Mouse (Mus musculus) midbrain, embryonic 16.5 days (tissue): ENCODE data around the gene Ash1l. TPM values are rescaled to one million over a fixed set of nuclear protein-coding genes. Genes with fewer than 3 reads are reported as not detected.

Source experiments
- ATAC-seq: fragments of 200-750 bp; cut with Nextera tagmentation; 2 replicates; pipeline ENCODE4 v1.8.0; 2017; ENCODE audit warnings: moderate TSS enrichment
- H3K27ac ChIP-seq: fragments of 300-500 bp; sonication (generic); 2 replicates; pipeline ENCODE4 v1.5.1; 2014; ENCODE audit warnings: mild to moderate bottlenecking, low read length, mixed read lengths
- H3K27me3 ChIP-seq: fragments of 300-500 bp; sonication (generic); 2 replicates; pipeline ENCODE4 v1.6.1; 2014; ENCODE audit warnings: low read depth, low read length, mixed read lengths; ENCODE audit not compliant: control insufficient read depth, insufficient read depth
- H3K36me3 ChIP-seq: fragments of 300-500 bp; sonication (generic); 2 replicates; pipeline ENCODE4 v1.6.1; 2014; ENCODE audit warnings: mild to moderate bottlenecking, low read length, moderate library complexity, mixed read lengths; ENCODE audit not compliant: control insufficient read depth, insufficient read depth
- H3K4me1 ChIP-seq: fragments of 300-500 bp; sonication (generic); 2 replicates; pipeline ENCODE4 v1.6.1; 2014; ENCODE audit warnings: mild to moderate bottlenecking, low read length, mixed read lengths; ENCODE audit not compliant: control insufficient read depth, insufficient read depth
- H3K4me2 ChIP-seq: fragments of 300-500 bp; sonication (generic); 2 replicates; pipeline ENCODE4 v1.6.1; 2014; ENCODE audit warnings: mild to moderate bottlenecking, low read length, mixed read lengths
- H3K4me3 ChIP-seq: fragments of 300-500 bp; sonication (generic); 2 replicates; pipeline ENCODE4 v1.5.1; 2014; ENCODE audit warnings: low read depth, mild to moderate bottlenecking, low read length, moderate library complexity, mixed read lengths
- H3K9ac ChIP-seq: fragments of 300-500 bp; sonication (generic); 2 replicates; pipeline ENCODE4 v1.6.1; 2014; ENCODE audit warnings: low read depth, low read length, mixed read lengths
- H3K9me3 ChIP-seq: fragments of 300-500 bp; sonication (generic); replicated peaks from 2 replicates; pipeline ENCODE4 v1.6.1; 2014; ENCODE audit warnings: mild to moderate bottlenecking, low read length, mixed read lengths; ENCODE audit not compliant: control insufficient read depth, poor library complexity, severe bottlenecking
- WGBS: fragments of 180-500 bp; shearing (Covaris S2); extraction: QIAGEN DNeasy Blood & Tissue Kit; methylation state at CpG from one replicate; pipeline ENCODE4 v1.1.7; 2014; 5-methylcytosine and 5-hydroxymethylcytosine counted together
- polyA plus RNA-seq: library from polyadenylated mRNA; unstranded; fragments of >200 nt; fragmentation: Nextera tagmentation; extraction: Ambion mirVana; gene quantifications from 2 replicates; pipeline ENCODE4 v1.2.1, GENCODE M21; 2015

Gene Ash1l
- polyA plus RNA-seq, 1 experiment from 2014 or later: 19.0 TPM

DNA sequence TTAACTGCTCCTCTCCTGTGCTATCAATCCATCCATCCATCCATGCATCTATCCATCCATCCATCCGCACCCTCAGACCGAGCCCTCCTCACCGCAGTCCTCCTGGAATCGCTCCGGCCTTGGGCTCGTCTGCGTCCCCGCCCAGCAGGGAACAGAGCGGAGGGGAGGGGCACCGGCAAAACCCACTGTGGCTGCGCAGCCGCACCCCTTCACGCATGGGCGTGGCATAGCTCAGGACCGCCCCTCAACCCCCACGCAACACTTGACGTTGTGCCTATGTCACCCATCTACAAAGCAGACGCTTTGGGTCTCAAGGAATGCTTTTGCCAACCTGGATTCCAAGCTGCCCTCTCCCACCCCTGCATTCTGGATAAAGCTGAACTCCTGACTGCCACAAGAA lies 142.8 kb downstream of the Ash1l start, which contains the start of gene Rusc1:
Gene Rusc1, minus strand, starts transcription at position 137 of the 400 bp plus-strand sequence.
- Histone ChIP-seq H3K36me3 (peaks cover 34% of the 10 kb centered on the region), H3K27ac (peak within 1 kb of the TSS; percentile 74), H3K27me3 (no peaks in the 10 kb centered on the region), H3K4me2 (peak within 1 kb of the TSS; percentile 97), H3K4me3 (peak within 1 kb of the TSS; percentile 82), H3K9me3 (no peaks in the 10 kb centered on the region), H3K4me1 (peaks cover 19% of the 10 kb centered on the region), H3K9ac (peak within 1 kb of the TSS; percentile 86)
- peak; percentile 84 for ATAC-seq
- WGBS: under 1% methylated on average over 18 of the region's 18 CpGs

DNA sequence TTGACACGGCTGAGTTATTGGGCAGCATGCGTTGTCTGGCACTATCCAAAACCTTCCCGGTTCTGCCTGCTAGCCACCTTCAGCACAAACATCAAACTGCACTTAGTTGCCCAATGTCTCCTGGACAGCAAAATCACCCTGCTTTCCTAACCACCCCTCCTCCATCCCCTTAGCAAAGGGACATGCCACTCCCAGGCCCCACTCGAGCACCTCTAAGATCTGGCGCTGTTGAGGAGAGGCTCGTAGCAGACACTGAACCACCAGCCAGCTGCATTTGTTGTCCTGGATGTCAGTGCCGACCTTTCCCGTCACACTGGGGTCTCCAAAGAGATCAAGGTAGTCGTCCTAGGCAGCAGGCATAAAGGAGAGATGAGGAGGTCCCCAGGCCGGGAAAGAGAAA lies 143.6 kb downstream of the Ash1l start:
- no peak overlapping the region for H3K27ac ChIP-seq
- 89% methylated on average over 10 of the region's 10 CpGs for WGBS

DNA sequence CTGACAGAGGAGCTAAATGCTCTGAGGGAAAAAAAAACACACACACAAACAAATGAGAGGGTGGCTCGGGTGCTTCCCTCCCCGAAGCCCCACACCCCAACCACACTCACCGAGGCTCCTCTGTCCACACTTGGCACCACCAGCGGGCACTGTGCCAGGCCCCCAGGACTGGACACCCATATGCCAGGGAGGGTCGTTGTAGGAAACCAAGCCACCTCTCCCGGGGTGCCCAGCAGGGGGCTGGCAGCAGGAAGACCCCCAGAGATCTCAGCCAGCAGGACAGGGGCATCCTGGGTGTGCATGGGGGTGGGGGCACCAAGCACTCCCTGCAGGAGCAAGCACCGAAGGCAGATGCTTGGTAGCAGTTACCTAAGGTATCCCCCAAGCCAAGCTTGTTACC lies 150.4 kb downstream of the Ash1l start, which contains the start of gene Gm43738:
Gene Gm43738, minus strand, starts transcription at position 289 of the 400 bp plus-strand sequence.
- H3K9me3 ChIP-seq: no peaks in the 10 kb centered on the region
- 39% methylated on average over 7 of the region's 7 CpGs for WGBS
- peaks cover 7% of the 10 kb centered on the region; the same call in 1 of the 2 replicates for H3K36me3 ChIP-seq
- H3K4me3 ChIP-seq: peak within 1 kb of the TSS; percentile 56
- ATAC-seq: no peak
- peak within 1 kb of the TSS; percentile 93 for H3K4me2 ChIP-seq
- peak within 1 kb of the TSS; percentile 82 for H3K27ac ChIP-seq
- H3K4me1 ChIP-seq: peaks cover 20% of the 10 kb centered on the region
- no peaks in the 10 kb centered on the region for H3K27me3 ChIP-seq
- peak within 1 kb of the TSS; percentile 72 for H3K9ac ChIP-seq

More for the DNA sequence above, 143.6 kb downstream of the Ash1l start:
- Histone ChIP-seq H3K9me3 (no peaks in the 10 kb centered on the region), H3K27me3 (no peaks in the 10 kb centered on the region), H3K9ac (no peak overlapping the region), H3K4me2 (no peak overlapping the region), H3K4me1 (peaks cover 18% of the 10 kb centered on the region), H3K4me3 (no peak overlapping the region), H3K36me3 (peaks cover 26% of the 10 kb centered on the region)
- no peak for ATAC-seq

DNA sequence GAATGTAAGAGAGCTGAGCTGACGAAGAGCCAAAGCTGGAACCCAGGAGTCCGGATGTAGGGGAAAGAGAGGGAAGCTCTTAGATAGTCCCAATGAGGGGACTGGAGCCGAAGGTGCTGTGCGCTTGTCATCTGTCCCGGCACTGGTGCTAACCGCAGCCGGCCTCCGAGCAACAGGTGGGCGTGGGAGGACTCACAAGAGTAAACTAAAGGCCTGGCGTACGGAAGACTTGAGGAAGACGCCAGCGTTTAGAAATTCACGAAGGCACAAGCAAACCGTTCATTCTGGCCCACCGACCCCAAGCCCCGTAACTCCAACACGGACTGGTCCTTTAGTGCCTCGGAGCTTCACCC lies 151.0 kb downstream of the Ash1l start:
- Histone ChIP-seq H3K9me3 (no peaks in the 10 kb centered on the region), H3K9ac (peak overlapping the region; percentile 72), H3K4me2 (peak overlapping the region; percentile 93), H3K27me3 (no peaks in the 10 kb centered on the region), H3K27ac (peak overlapping the region; percentile 82), H3K4me1 (peaks cover 20% of the 10 kb centered on the region), H3K36me3 (peaks cover 1% of the 10 kb centered on the region; the same call in 1 of the 2 replicates), H3K4me3 (peak overlapping the region; percentile 56)
- ATAC-seq: peak; percentile 38
- WGBS: under 1% methylated on average over 19 of the region's 19 CpGs

DNA sequence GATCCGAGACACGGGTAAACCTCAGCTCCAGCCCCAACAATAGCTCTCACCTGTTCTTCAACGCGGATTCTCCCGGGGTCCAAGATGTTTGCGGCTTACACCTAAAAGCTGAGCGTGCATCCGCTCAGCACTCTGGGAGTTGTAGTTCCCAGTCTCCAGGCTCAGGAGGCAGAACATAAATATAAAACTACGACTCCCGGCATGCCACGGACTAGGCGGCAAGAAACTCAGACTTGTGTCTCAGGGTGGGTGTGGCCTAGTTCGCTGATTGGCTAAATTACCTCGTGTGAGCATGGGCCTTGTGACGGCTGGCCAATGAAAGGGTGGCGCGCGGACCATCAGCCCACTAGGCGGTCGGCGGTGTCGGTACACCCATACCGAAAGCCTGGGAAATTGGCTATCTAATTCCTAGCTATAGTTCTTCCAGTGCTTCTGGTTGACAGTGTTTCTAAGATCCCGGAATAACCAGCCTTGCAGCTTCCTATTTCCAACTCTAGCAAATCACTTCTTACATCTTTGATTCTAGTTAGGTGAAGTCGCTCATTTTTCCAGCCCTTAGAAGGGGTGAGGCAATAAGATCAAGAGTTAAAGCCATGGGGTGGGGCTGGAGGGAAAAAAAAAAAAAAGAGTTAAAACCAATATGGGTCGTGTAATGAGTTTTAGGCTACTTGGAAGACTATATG lies 151.5 kb downstream of the Ash1l start, which contains the start of gene Fdps:
Gene Fdps, minus strand, starts transcription at position 148 of the 683 bp plus-strand sequence.
- under 1% methylated on average over 26 of the region's 26 CpGs for WGBS
- peak; percentile 99 for ATAC-seq
- Histone ChIP-seq H3K9ac (peak within 1 kb of the TSS; percentile 72), H3K9me3 (no peaks in the 10 kb centered on the region), H3K36me3 (no peaks in the 10 kb centered on the region), H3K4me2 (peak within 1 kb of the TSS; percentile 93), H3K4me1 (peaks cover 20% of the 10 kb centered on the region), H3K4me3 (peak within 1 kb of the TSS; percentile 56), H3K27ac (peak within 1 kb of the TSS; percentile 83), H3K27me3 (no peaks in the 10 kb centered on the region)

DNA sequence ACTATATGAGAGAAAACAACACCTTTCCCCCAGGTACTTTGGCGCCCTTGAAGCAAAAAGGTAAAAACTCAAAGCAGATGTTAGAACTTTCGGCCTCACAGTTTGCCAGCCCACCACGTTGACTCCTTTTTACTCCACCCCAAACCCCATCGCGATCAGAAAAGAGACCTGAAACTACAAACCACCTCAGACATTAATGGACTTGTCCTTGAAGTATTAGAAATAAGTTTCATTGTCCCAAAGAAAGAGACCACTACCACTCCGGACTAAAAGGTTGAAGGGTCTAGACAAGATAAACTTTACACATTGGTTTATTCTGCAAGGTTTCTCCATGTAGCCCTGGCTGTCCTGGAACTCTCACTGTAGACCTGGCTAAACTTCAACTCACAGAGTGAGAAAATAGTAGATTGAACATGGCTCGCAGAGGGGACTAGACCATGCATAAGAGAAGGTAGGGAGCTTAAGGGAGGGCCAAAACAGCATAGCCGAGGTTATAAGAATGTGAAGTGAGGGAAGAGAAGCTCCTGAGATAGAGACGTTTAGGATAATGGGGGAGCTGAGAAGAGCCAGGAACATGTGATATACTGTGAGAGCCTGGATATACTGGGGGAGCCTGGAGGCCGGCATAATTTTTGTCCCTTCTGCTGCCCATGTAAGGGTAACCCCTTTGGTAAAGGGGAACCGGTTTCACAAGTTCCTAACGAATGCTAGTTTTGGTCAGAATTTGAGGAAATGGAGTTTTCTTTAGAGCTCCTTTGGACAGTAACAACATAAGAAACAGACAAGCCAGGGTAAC lies 152.3 kb downstream of the Ash1l start:
- Histone ChIP-seq H3K9me3 (no peaks in the 10 kb centered on the region), H3K4me2 (peak overlapping the region; percentile 52), H3K36me3 (no peaks in the 10 kb centered on the region), H3K4me1 (peaks cover 20% of the 10 kb centered on the region), H3K4me3 (peak overlapping the region; percentile 56), H3K27ac (peak overlapping the region; percentile 83), H3K9ac (no peak overlapping the region), H3K27me3 (no peaks in the 10 kb centered on the region)
- no peak for ATAC-seq
- WGBS: 65% methylated on average over 12 of the region's 12 CpGs

DNA sequence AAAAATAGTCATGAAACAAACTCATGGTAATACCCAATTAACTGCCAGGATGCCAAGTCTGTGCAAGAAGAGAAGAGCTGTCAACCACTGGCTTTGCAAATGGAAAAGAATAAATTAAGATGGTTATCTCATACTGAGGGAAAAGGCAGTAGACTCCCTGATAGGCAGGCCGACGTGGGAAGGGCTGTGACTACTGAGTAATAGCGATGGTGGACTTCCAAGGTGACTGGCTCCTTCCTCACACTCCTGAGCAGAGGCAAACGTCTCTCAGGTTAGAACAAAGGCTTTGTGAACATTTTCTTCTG lies 152.8 kb downstream of the Ash1l start:
- H3K36me3 ChIP-seq: no peaks in the 10 kb centered on the region
- 71% methylated on average over 4 of the region's 4 CpGs for WGBS

DNA sequence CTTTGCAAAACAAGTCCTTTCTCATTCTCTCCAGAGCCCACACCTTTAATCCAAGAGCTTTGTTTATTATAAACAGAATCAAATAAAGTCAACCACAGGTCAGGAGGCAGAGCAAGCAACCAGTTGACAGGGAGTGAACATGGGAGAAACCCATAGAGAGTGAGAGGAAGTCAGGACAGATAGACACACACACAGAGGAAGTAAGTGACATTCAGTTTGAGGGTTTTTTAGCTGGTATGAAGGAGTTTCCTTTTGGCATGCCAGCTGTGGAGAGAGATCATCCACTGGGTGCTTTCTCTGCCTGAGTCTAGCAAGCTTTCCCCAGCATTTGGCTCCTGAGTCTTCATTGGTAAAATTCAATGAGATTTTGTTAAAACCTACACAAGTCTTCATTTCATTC lies 156.5 kb downstream of the Ash1l start:
- no peak overlapping the region for H3K4me2 ChIP-seq
- no peak overlapping the region for H3K4me3 ChIP-seq
- no peaks in the 10 kb centered on the region for H3K27me3 ChIP-seq
- no peaks in the 10 kb centered on the region for H3K36me3 ChIP-seq
- H3K9ac ChIP-seq: no peak overlapping the region
- no peak overlapping the region for H3K27ac ChIP-seq
- H3K9me3 ChIP-seq: no peaks in the 10 kb centered on the region
- H3K4me1 ChIP-seq: peaks cover 2% of the 10 kb centered on the region; the same call in 1 of the 2 replicates
- no peak for ATAC-seq

More for the DNA sequence above, 152.8 kb downstream of the Ash1l start:
- H3K4me3 ChIP-seq: no peak overlapping the region
- H3K4me1 ChIP-seq: peaks cover 20% of the 10 kb centered on the region
- no peaks in the 10 kb centered on the region for H3K27me3 ChIP-seq
- no peak overlapping the region for H3K27ac ChIP-seq
- no peak overlapping the region for H3K4me2 ChIP-seq
- ATAC-seq: no peak
- no peaks in the 10 kb centered on the region for H3K9me3 ChIP-seq
- no peak overlapping the region for H3K9ac ChIP-seq

DNA sequence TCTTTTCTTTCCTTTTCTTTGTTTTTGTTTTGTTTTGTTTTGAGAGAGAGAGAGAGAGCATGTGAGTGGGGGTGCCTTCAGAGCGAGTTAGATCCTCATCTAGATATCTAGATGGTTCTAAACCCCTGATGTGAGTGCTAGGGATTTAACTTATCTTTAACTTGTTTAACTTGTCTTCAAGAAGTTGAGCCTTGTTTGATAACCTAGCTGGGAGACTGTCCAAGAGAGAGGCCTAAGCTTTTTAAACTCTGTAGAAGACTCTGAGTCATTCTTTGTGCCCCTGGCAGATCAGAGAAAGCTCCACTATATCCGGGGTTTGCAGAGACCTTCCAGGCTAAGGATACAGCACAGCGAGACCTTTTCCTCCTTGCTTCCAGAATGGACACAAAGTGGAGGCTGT lies 157.1 kb downstream of the Ash1l start:
- H3K4me3 ChIP-seq: no peak overlapping the region
- H3K27ac ChIP-seq: no peak overlapping the region
- no peak for ATAC-seq
- peaks cover under 1% of the 10 kb centered on the region; the same call in 1 of the 2 replicates for H3K4me1 ChIP-seq
- H3K36me3 ChIP-seq: no peaks in the 10 kb centered on the region
- no peak overlapping the region for H3K4me2 ChIP-seq
- H3K9ac ChIP-seq: no peak overlapping the region
- WGBS: 76% methylated on average over 3 of the region's 3 CpGs
- no peaks in the 10 kb centered on the region for H3K9me3 ChIP-seq
- H3K27me3 ChIP-seq: no peaks in the 10 kb centered on the region
